Mouse (Mus musculus) ES-Bruce4 (cell line): ENCODE results near the gene Golga5. TPM values are rescaled to one million over a fixed set of nuclear protein-coding genes. Genes with fewer than 3 reads are reported as not detected.
A peak's percentile ranks its signal among the peaks of the same experiment; 100 is the strongest.

ENCODE experiments used
- H3K27ac ChIP-seq: 2 replicates; pipeline ENCODE4 v1.5.1; 2012; ENCODE audit warnings: low read length, inconsistent platforms; ENCODE audit not compliant: insufficient read depth
- H3K27me3 ChIP-seq: 2 replicates; pipeline ENCODE4 v1.6.1; 2012; ENCODE audit warnings: mild to moderate bottlenecking, low read length, inconsistent platforms; ENCODE audit not compliant: control insufficient read depth, poor library complexity, insufficient read depth, severe bottlenecking
- H3K36me3 ChIP-seq: 2 replicates; pipeline ENCODE4 v1.6.1; 2012; ENCODE audit warnings: inconsistent platforms, mild to moderate bottlenecking, low read length, moderate library complexity; ENCODE audit not compliant: control insufficient read depth, poor library complexity, insufficient read depth, severe bottlenecking
- H3K4me1 ChIP-seq: one replicate; pipeline ENCODE4 v1.8.1; 2011; ENCODE audit warnings: low read length; ENCODE audit not compliant: control insufficient read depth, insufficient read depth
- H3K4me3 ChIP-seq: 2 replicates; pipeline ENCODE4 v1.5.1; 2011; ENCODE audit warnings: low read depth, mild to moderate bottlenecking, low read length
- H3K9ac ChIP-seq: 2 replicates; pipeline ENCODE4 v1.6.1; 2012; ENCODE audit warnings: low read depth, mild to moderate bottlenecking, inconsistent platforms; ENCODE audit not compliant: poor library complexity, severe bottlenecking
- H3K9me3 ChIP-seq: replicated peaks from 2 replicates; pipeline ENCODE4 v1.6.1; 2012; ENCODE audit warnings: mild to moderate bottlenecking, low read length, inconsistent platforms; ENCODE audit not compliant: control insufficient read depth, poor library complexity, insufficient read depth, severe bottlenecking
- CTCF ChIP-seq: IDR thresholded peaks from one replicate; pipeline ENCODE4 v1.8.1; 2011; ENCODE audit warnings: low read depth, low read length
- EP300 ChIP-seq: IDR thresholded peaks from 2 replicates; pipeline ENCODE4 v1.6.1; 2011; ENCODE audit warnings: low read depth, low read length; ENCODE audit not compliant: insufficient read depth
- POLR2A ChIP-seq: IDR thresholded peaks from one replicate; pipeline ENCODE4 v1.8.1; 2011; ENCODE audit warnings: low read length; ENCODE audit not compliant: insufficient read depth
- polyA plus RNA-seq: library from polyadenylated mRNA; stranded (reverse); fragments of >200 nt; gene quantifications from 2 replicates; pipeline ENCODE4 v1.2.4, GENCODE M21; 2011; ENCODE audit warnings: low read depth; ENCODE audit not compliant: missing spikeins, insufficient read depth, insufficient read length

Golga5 gene
- polyA plus RNA-seq, 1 experiment, result 32.9 TPM

- Histone ChIP-seq H3K4me3 (no peak overlapping the region), H3K9me3 (no peaks in the 10 kb centered on the region), H3K27ac (no peak overlapping the region), H3K36me3 (no peaks in the 10 kb centered on the region), H3K4me1 (no peaks in the 10 kb centered on the region), H3K9ac (no peak overlapping the region), H3K27me3 (no peaks in the 10 kb centered on the region)
- TF ChIP-seq EP300 (no peak), POLR2A (no peak), CTCF (no peak)
These were observed 48.7 kb downstream of the Golga5 start for GRCm38 (mm10) chr12:102517647-102518046.

- Histone ChIP-seq H3K27me3 (no peaks in the 10 kb centered on the region), H3K4me3 (no peak overlapping the region), H3K36me3 (no peaks in the 10 kb centered on the region), H3K9me3 (no peaks in the 10 kb centered on the region), H3K9ac (no peak overlapping the region), H3K4me1 (no peaks in the 10 kb centered on the region), H3K27ac (no peak overlapping the region)
- no peak for TF ChIP-seq CTCF
- no peak for TF ChIP-seq POLR2A
- no peak for TF ChIP-seq EP300
These were observed 51.2 kb downstream of the Golga5 start for GRCm38 (mm10) chr12:102519929-102520720.

GRCm38 (mm10) chr12:102521777-102522319, 52.9 kb downstream of the Golga5 start:
- H3K4me3 ChIP-seq, result no peak overlapping the region
- H3K27ac ChIP-seq, result no peak overlapping the region
- H3K36me3 ChIP-seq, result no peaks in the 10 kb centered on the region
- TF ChIP-seq POLR2A (no peak), EP300 (no peak), CTCF (no peak)
- no peak overlapping the region for H3K9ac ChIP-seq
- no peaks in the 10 kb centered on the region for H3K4me1 ChIP-seq
- no peaks in the 10 kb centered on the region for H3K27me3 ChIP-seq
- no peaks in the 10 kb centered on the region for H3K9me3 ChIP-seq

GRCm38 (mm10) chr12:102524216-102524615, 55.3 kb downstream of the Golga5 start:
- no peaks in the 10 kb centered on the region for H3K36me3 ChIP-seq
- H3K4me1 ChIP-seq, result no peaks in the 10 kb centered on the region
- H3K27ac ChIP-seq, result no peak overlapping the region
- no peaks in the 10 kb centered on the region for H3K9me3 ChIP-seq
- no peak overlapping the region for H3K4me3 ChIP-seq
- TF ChIP-seq POLR2A, result no peak
- TF ChIP-seq CTCF, result no peak
- no peak for TF ChIP-seq EP300
- no peaks in the 10 kb centered on the region for H3K27me3 ChIP-seq
- H3K9ac ChIP-seq, result no peak overlapping the region

GRCm38 (mm10) chr12:102524760-102525159, 55.8 kb downstream of the Golga5 start:
- Histone ChIP-seq H3K9ac (no peak overlapping the region), H3K36me3 (no peaks in the 10 kb centered on the region), H3K27ac (no peak overlapping the region), H3K4me3 (no peak overlapping the region), H3K9me3 (no peaks in the 10 kb centered on the region), H3K4me1 (no peaks in the 10 kb centered on the region), H3K27me3 (no peaks in the 10 kb centered on the region)
- TF ChIP-seq CTCF (peak; percentile 54), POLR2A (no peak)

GRCm38 (mm10) chr12:102527989-102528388, 59.1 kb downstream of the Golga5 start:
- H3K36me3 ChIP-seq, result no peaks in the 10 kb centered on the region
- H3K9me3 ChIP-seq, result no peaks in the 10 kb centered on the region
- no peaks in the 10 kb centered on the region for H3K4me1 ChIP-seq
- no peak overlapping the region for H3K4me3 ChIP-seq
- no peak for TF ChIP-seq POLR2A
- no peak for TF ChIP-seq CTCF
- TF ChIP-seq EP300, result no peak
- H3K27ac ChIP-seq, result no peak overlapping the region
- H3K9ac ChIP-seq, result no peak overlapping the region
- H3K27me3 ChIP-seq, result no peaks in the 10 kb centered on the region
